Mouse (Mus musculus): ENCODE measurements around the gene Mgat5b.
A peak's percentile ranks its signal among the peaks of the same experiment; 100 is the strongest.

- peak; percentile 65 for TF ChIP-seq CTCF (IDR thresholded peaks at IDR 0.05; ENCODE audit: low read depth, low read length)
- no peak for TF ChIP-seq POLR2A (IDR thresholded peaks at IDR 0.05; ENCODE audit: borderline replicate concordance, low read depth, low read length)
Measured at GRCm38 (mm10) chr11:116885275-116886151, 33.1 kb upstream of the Mgat5b start.
